Mouse (Mus musculus) layer of hippocampus, adult 18-20 months (tissue): Measurements from ENCODE around the gene Slc50a1. TPM values are rescaled to one million over a fixed set of nuclear protein-coding genes. Genes with fewer than 3 reads are reported as not detected.
A peak's percentile ranks its signal among the peaks of the same experiment; 100 is the strongest.

ENCODE experiments used
- DNase-seq, 2 experiments: peaks; one replicate each; pipeline ENCODE4 v3.0.0; 2022; ENCODE audit warnings: low spot score in 2 of 2
- microRNA-seq, 2 experiments: library from miRNA; unstranded; fragments of <30 nt; microRNA quantifications; one replicate each; pipeline ENCODE4 v1.2.0; 2021
- total RNA-seq, 2 experiments: library from RNA; stranded (reverse); gene quantifications; 2 replicates each; pipeline ENCODE4 v1.2.3; 2021

The Slc50a1 gene
- total RNA-seq, 2 experiments from 2014 or later: 43.7 to 52.2 TPM

GRCm38 (mm10) chr3:89232614-89233013 lies 37.8 kb downstream of the Slc50a1 start:
- DNase-seq: no peak

- no peak for DNase-seq
Observed at GRCm38 (mm10) chr3:89231772-89232275, 38.5 kb downstream of the Slc50a1 start.

- no peak for DNase-seq
Observed at GRCm38 (mm10) chr3:89231345-89231744, 39.0 kb downstream of the Slc50a1 start.

GRCm38 (mm10) chr3:89230561-89230960 lies 39.8 kb downstream of the Slc50a1 start:
- no peak for DNase-seq

- DNase-seq: no peak
Observed at GRCm38 (mm10) chr3:89229276-89229675, 41.1 kb downstream of the Slc50a1 start.

- no peak for DNase-seq
Observed at GRCm38 (mm10) chr3:89228836-89229235, 41.5 kb downstream of the Slc50a1 start, which contains the start of gene Muc1. TSS of gene Muc1 (plus strand) at chr3:89229057.

- peak; percentile 73 to 90 for DNase-seq
Observed at GRCm38 (mm10) chr3:89228180-89228549, 42.2 kb downstream of the Slc50a1 start.

- DNase-seq: peak; percentile 93 to 97
Observed at GRCm38 (mm10) chr3:89227307-89228179, 42.8 kb downstream of the Slc50a1 start.

GRCm38 (mm10) chr3:89226900-89227299 lies 43.5 kb downstream of the Slc50a1 start, which contains the start of gene Mtx1:
TSS of gene Mtx1 (minus strand) at chr3:89227088.
- no peak for DNase-seq

GRCm38 (mm10) chr3:89226361-89226760 lies 44.0 kb downstream of the Slc50a1 start:
- no peak for DNase-seq

- DNase-seq: peak in 1 of 2 experiments; percentile 59
Observed at GRCm38 (mm10) chr3:89225918-89226317, 44.5 kb downstream of the Slc50a1 start.

GRCm38 (mm10) chr3:89225321-89225815 lies 45.0 kb downstream of the Slc50a1 start:
- DNase-seq: no peak

GRCm38 (mm10) chr3:89224796-89225195 lies 45.6 kb downstream of the Slc50a1 start:
- DNase-seq: no peak

- DNase-seq: no peak
Observed at GRCm38 (mm10) chr3:89221167-89221566, 49.2 kb downstream of the Slc50a1 start.

GRCm38 (mm10) chr3:89219546-89219945 lies 50.8 kb downstream of the Slc50a1 start:
- DNase-seq: no peak

- DNase-seq: no peak
Observed at GRCm38 (mm10) chr3:89218271-89218670, 52.1 kb downstream of the Slc50a1 start.

Small RNAs within 50 kb of the gene (microRNA-seq; reads per million reads assigned to microRNA genes)
- 6,114 to 6,663 reads per million in 2 experiments for gene Mir92b

Other genes starting within 250 kb of the Slc50a1 start
- gene Rusc1, start 177.3 kb downstream of the Slc50a1 start, total RNA-seq: 100 to 1,000 TPM; 128 to 134 TPM
- not detected for gene Gm43738, start 169.5 kb downstream of the Slc50a1 start, total RNA-seq
- gene Fdps, start 168.6 kb downstream of the Slc50a1 start, total RNA-seq: 10 to 100 TPM; 83.7 to 91.9 TPM
- under 1 TPM in 1 of 2 experiments, not detected in 1; 0.15 TPM for gene Pklr, start 134.4 kb downstream of the Slc50a1 start, total RNA-seq
- 10 to 100 TPM in 1 of 2 experiments, 1 to 10 TPM in 1; 9.6 to 13.1 TPM for gene Hcn3, start 110.4 kb downstream of the Slc50a1 start, total RNA-seq
- 10 to 100 TPM; 42.3 to 43.5 TPM for gene Clk2, start 105.8 kb downstream of the Slc50a1 start, total RNA-seq
- gene Scamp3, start 93.1 kb downstream of the Slc50a1 start, total RNA-seq: 10 to 100 TPM; 68.5 to 69.8 TPM
- 10 to 100 TPM; 49.0 to 59.9 TPM for gene Fam189b, start 87.4 kb downstream of the Slc50a1 start, total RNA-seq
- gene Gba, start 67.6 kb downstream of the Slc50a1 start, total RNA-seq: 10 to 100 TPM; 57.3 to 59.9 TPM
- 10 to 100 TPM; 30.5 to 30.7 TPM for gene Thbs3, start 55.4 kb downstream of the Slc50a1 start, total RNA-seq
- 10 to 100 TPM; 84.9 to 91.6 TPM for gene Mtx1, start 43.5 kb downstream of the Slc50a1 start, total RNA-seq
- under 1 TPM; 0.71 to 0.84 TPM for gene Muc1, start 41.5 kb downstream of the Slc50a1 start, total RNA-seq
- 10 to 100 TPM; 78.0 to 81.3 TPM for gene Krtcap2, start 24.6 kb downstream of the Slc50a1 start, total RNA-seq
- 10 to 100 TPM; 83.1 to 86.0 TPM for gene Trim46, start 24.3 kb downstream of the Slc50a1 start, total RNA-seq
- gene Dpm3, start 11.2 kb downstream of the Slc50a1 start, total RNA-seq: 10 to 100 TPM; 64.2 to 66.9 TPM
- gene Efna1, start 10.6 kb upstream of the Slc50a1 start, total RNA-seq: 10 to 100 TPM in 1 of 2 experiments, 1 to 10 TPM in 1; 8.4 to 11.4 TPM
- 10 to 100 TPM; 78.2 to 80.1 TPM for gene Efna3, start 52.4 kb upstream of the Slc50a1 start, total RNA-seq
- under 1 TPM; 0.53 to 0.77 TPM for gene Efna4, start 67.5 kb upstream of the Slc50a1 start, total RNA-seq
- 100 to 1,000 TPM; 120 to 126 TPM for gene Adam15, start 79.4 kb upstream of the Slc50a1 start, total RNA-seq
- under 1 TPM; 0.22 to 0.41 TPM for gene Dcst2, start 91.4 kb upstream of the Slc50a1 start, total RNA-seq
- gene Dcst1, start 94.7 kb upstream of the Slc50a1 start, total RNA-seq: not detected
- 10 to 100 TPM; 12.1 to 16.8 TPM for gene Zbtb7b, start 124.2 kb upstream of the Slc50a1 start, total RNA-seq
- 1 to 10 TPM; 2.5 to 4.4 TPM for gene Lenep, start 132.2 kb upstream of the Slc50a1 start, total RNA-seq
- gene Flad1, start 141.3 kb upstream of the Slc50a1 start, total RNA-seq: 10 to 100 TPM; 39.8 to 39.9 TPM
- 1 to 10 TPM; 2.3 to 2.4 TPM for gene Cks1b, start 147.8 kb upstream of the Slc50a1 start, total RNA-seq
- gene Shc1, start 147.9 kb upstream of the Slc50a1 start, total RNA-seq: 10 to 100 TPM; 11.5 to 12.8 TPM
- 10 to 100 TPM; 60.4 to 64.9 TPM for gene Pygo2, start 159.6 kb upstream of the Slc50a1 start, total RNA-seq
- gene Pbxip1, start 166.1 kb upstream of the Slc50a1 start, total RNA-seq: 10 to 100 TPM; 37.7 to 41.2 TPM
- 10 to 100 TPM; 29.4 to 34.3 TPM for gene Pmvk, start 184.0 kb upstream of the Slc50a1 start, total RNA-seq
- gene Kcnn3, start 249.6 kb upstream of the Slc50a1 start, total RNA-seq: 10 to 100 TPM; 24.6 to 26.6 TPM